Mouse (Mus musculus): Measurements from ENCODE around the gene Pdzph1.

DNA sequence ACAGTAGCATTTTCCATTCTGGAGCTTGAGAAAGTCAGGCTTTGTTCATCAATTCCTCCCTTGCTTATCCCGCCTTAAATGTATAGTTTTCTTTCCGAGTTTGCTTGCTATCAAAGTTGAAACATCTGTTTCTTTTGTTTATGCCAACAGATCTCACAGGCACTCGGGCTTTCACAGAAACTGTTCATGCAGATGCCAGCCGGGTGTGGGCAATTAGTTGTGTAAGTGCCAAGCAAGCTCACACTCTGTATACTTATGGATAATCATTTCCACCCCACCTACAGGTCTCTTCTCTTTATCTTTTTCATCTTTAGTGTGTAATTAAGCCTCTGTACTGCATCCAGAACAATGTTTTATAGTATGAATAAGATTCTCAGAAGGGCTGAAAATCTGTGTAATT lies 53.6 kb downstream of the Pdzph1 start:
- TF ChIP-seq SRF (IDR thresholded peaks at IDR 0.05; ENCODE audit: control insufficient read depth, insufficient read length, low read depth): no peak
- TF ChIP-seq POLR2A (IDR thresholded peaks at IDR 0.05; ENCODE audit: insufficient read length, low read depth): no peak
- TF ChIP-seq MYOD1 (IDR thresholded peaks at IDR 0.05; ENCODE audit: control insufficient read depth in 1 of 3, insufficient read length in 2 of 3, low read depth in 2 of 3): no peak

All from myocyte (in vitro differentiated cells).